Mouse (Mus musculus): ENCODE results near the gene Dusp16.

DNA sequence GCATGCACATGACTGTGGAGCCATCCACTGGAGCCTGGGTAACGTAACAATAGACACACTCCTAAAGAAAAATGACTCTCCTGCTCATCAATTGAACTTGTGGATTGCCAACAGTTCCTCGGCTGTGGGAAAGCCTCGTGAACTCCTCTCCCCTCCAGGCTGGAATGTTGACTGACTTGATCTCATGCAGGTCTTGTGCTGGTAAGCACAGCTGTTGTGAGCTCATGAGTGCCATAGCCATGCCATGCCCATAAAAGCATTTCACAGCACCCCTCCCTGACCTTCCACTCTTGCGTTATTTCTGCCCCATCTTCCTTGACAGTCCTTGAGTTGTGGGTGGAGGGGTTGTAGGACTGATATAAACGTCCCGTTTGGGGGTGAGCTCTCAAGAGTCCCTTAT lies 28.0 kb upstream of the Dusp16 start:
- TF ChIP-seq CHD2 (IDR thresholded peaks at IDR 0.05; ENCODE audit: low read depth, low read length) (no peak), ZC3H11A (IDR thresholded peaks at IDR 0.05; ENCODE audit: borderline replicate concordance, low read depth, low read length) (no peak), MAFK (IDR thresholded peaks at IDR 0.05; ENCODE audit: insufficient read depth, low read depth, low read length) (no peak)

Data from ES-E14 (cell line).